Mouse (Mus musculus) urinary bladder, postnatal 14 days (tissue): ENCODE measurements around the gene Carhsp1.

ENCODE experiments used
- DNase-seq: peaks from one replicate; pipeline ENCODE4 v3.0.0; 2021; ENCODE audit warnings: low spot score

Gene Carhsp1

GRCm38 (mm10) chr16:8671551-8672349 is at the start of gene Carhsp1:
TSS of gene Carhsp1 (minus strand) at chr16:8672155.
- DNase-seq: peak; percentile 96

DNA sequence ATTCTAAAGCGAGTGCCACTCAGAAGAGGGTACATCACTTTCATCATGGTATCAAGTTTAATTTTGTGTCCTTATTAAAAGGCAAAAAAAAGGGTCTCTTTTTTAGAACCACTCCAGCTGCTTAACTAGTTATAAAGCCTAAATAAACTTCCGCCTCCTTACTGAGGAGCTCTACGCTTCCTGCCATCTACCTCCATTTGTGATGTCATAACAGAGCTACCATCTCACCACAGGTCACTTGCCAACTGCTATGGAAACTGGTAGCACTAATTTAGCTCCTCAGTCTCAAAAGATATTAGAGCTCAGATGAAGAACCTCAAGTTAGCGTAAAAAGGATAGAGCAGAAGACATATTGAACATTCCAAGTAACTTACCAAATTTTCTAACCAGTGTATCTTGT is 48.5 kb upstream of the Carhsp1 start:
- no peak for DNase-seq

DNA sequence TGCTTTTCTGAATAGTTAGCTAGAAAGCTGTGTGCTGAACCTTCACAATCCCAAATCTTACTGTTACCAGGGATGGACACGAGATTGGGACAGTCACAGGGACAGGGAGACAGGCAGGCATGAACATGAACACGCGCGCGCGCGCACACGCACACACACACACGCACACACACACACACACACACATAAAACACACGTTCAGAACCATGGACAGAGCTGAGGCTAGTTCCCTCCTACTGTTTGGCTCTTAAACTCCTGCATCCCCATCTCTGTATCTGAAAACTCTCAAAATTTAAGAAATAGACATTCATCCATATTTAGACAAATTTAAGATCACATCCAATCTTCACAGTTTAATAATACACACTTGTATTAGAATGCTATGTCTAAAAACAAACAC is 45.8 kb upstream of the Carhsp1 start:
- DNase-seq: no peak

- DNase-seq: no peak
Observed at GRCm38 (mm10) chr16:8716300-8716699, 44.3 kb upstream of the Carhsp1 start.

DNA sequence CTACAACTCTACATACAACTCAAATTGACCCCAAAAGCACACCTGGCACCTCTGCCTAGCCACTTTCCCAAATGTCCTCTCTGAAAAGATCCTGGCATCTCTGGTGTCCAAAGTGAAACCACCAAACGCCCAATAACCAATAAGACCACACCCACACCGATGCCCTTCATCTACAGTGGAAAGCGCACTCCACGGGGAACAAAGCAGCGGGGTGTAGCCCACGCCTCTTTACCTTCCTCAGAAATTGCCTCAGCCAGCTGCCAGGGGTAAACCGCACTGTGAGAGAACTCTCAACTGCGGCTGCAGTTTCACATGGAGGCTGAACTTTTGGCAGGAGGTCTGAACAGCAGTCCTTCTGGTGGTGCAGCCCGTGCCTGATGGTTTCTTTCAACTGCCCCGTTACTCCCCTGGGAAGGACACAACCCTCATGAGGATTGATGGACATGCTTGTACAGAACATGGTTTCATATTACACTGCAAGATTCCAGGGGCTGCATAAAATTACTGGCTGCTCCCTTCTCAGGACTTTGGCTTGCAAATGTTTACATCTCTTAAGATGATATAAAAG is 43.6 kb upstream of the Carhsp1 start:
- DNase-seq: no peak

GRCm38 (mm10) chr16:8714851-8715250 is 42.9 kb upstream of the Carhsp1 start:
- DNase-seq: no peak

DNA sequence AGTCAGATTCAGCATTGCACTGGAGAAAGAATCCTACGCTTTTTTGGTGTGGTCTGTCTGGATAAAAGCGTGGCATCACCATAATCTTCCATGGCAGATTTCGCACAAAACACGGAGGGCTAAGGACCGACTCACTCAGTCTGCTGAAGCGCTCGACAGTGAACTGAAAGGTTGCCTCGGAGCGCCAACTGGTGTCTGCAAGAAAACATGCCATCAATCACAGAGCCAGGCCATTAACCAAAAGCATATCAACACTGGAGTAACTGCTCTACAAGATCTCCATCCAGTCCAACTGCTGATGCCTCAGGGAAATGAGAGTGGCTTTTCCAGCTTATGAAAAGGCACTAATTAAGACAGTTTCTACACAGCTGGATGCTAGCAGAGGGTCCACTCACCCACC is 40.0 kb upstream of the Carhsp1 start:
- DNase-seq: no peak

GRCm38 (mm10) chr16:8700586-8700985 is 28.6 kb upstream of the Carhsp1 start:
- DNase-seq: peak; percentile 39

DNA sequence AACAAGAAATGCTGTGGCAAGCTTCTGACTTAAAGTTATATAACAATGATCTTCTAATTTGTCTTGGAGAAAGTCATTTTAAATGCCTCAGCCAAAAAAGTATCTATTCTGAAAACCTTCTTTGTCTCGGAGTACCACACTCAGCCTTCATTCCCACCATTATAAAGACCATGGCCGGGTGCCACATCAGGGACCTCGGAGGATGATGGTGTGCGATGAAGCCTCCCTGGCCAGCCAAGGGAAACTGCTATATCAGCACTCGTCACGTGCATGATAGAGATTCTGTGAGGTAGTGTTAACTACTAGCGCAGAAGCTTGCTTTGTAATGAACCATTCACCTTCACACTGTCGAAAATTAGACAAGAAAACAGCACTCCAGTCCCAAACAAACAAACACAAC is 27.6 kb upstream of the Carhsp1 start:
- DNase-seq: no peak

DNA sequence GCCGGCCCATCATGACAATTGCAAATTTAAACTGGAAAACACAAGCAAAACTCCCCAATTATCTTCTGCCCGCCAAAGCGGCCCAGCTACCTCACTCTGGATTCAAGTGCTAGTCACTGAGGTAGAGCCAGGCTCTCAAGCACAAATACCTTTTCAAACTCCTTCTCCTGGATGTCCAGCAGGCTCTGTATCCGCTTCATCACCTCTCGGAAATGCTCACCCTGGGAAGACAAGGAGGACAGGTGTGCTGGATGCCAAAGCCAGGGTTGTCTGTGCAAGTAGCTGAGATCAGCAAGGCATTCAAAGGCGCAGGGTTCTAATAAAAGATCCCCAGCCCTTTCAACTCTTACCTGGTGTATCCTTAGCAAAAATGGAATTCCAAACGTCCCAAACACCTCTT is 19.3 kb upstream of the Carhsp1 start:
- DNase-seq: no peak

DNA sequence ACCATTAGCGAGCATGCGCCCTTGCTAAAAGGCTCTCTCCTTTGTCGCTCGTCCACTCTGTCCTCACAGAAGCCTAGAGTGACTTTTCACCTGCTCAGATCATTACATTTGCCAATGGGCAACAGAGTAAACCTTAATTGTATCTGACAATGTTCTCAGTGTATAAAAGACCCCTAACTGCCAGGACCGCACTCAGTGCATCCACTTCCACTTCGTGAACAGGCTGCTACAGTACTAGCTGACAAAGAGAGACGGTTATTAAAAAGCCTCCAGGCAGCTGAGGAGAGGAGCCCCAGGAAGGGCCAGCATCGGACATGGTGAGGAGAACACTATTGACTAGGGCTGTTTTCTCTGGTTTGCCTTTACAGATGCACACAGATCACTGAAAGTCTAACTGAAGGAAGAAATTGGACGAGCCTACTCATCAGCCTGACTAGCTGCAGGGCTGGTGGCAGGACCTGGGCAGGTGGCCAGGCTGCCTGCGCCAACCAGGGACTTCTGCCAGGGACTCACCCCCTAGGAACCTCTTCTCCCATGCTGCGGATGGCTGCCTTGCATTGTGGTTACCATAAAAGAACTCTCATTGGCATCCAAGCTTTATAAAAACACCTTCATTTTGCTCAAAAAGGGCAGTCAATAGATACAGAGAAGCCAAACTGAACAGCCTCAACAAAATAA is 18.2 kb upstream of the Carhsp1 start:
- peak; percentile 36 for DNase-seq

DNA sequence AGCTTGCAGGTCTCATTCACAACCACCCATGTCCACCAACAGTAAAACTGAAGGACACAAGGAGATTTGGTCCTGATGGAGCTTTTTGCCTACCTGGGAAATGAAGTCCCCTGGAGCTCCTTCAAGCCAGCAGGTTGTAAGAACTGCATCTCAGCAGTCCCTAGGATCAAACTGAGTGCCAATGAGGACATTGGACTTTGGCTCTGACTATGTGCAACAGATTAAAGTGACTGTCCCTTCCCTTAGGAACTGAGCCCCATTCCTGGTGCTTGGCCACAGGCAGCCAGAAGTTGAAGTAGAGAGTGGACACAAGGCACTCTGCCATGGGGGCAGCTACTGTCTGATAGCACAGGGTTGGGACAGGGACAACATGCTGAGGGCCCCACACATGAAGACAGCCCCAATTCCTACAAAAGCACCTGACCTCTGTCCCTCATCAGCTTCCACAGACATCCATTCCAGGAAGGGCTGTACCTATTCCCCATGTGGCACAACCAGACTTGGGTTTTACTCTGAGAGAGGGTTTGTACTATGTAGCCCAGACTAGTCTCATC is 15.7 kb upstream of the Carhsp1 start:
- DNase-seq: no peak

DNA sequence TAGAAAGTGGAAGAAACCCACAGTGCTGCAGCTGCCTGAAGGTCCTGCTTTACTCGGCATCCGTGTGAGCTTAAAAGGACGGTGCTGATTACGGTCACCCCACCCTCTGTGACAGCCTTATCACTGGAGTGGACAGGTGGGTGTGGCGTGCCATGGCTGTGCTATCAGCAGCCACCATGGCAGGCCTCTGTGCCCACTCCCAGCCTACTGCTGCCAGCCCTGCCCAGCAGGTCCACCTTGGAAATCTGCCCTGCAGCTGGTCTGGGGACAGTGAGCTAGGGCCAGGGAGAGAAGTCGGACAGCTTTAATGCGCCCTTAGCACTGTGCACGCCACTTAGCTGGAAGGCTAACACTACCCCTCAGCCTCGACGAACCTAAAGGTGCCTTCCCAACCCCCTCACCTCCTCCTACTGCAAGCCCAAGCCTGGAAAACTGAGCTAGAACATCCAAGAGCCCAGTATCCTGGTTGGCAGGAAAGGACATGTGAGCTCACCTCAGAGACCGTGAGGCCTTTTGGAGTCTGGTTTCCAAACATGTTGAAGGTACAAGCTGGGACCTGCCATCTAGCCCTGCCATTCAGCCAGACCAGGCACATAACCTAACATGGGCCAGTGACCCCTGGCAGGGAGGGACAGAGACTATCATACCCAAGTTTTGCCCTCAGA is 15.0 kb upstream of the Carhsp1 start:
- DNase-seq: no peak

GRCm38 (mm10) chr16:8686121-8686870 is 14.3 kb upstream of the Carhsp1 start:
- peak; percentile 76 for DNase-seq

DNA sequence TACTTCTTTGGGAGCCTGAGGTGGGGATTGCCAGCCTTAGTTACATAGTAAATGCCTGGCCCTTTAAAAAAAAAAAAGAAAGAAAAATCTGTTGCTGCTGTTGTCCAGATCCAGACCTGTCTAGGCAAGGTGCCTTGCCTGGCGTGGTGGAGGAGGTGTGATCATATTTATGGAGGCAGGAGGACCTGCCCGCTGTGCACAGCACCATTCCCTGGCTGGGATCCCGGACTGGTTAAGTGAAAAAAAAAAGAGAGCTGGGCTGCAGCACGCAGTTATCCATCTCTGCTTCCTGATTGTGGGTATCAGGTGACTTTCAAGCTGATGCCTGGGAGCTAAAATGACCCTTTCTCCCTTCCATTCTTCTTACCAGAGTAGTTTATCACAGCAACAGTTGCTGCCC is 13.1 kb upstream of the Carhsp1 start:
- DNase-seq: peak; percentile 45

DNA sequence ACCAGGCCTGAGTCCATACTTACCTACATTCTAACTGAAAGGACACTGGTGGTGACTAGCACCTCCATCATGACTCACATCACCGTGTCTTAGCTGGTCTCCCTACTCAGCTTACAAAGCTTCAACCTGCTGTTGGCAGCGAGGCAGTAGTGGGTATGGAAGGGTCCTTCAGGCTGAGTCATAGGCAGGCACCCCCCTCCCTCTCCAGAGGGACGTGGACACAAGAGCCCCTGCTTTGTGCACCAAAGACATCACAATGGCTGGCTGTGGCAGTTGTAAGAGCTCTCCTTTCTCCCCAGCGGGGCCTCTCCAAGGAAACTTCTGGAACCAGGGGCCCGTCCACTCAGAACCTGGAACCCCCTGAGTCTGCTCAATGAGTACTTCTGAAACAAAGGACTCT is 8.5 kb upstream of the Carhsp1 start, which contains the start of gene Gm5767:
Gene Gm5767 (plus strand): TSS at position 301 of the 400 bp plus-strand sequence.
- DNase-seq: no peak

GRCm38 (mm10) chr16:8679780-8680179 is 7.8 kb upstream of the Carhsp1 start:
- DNase-seq: no peak

DNA sequence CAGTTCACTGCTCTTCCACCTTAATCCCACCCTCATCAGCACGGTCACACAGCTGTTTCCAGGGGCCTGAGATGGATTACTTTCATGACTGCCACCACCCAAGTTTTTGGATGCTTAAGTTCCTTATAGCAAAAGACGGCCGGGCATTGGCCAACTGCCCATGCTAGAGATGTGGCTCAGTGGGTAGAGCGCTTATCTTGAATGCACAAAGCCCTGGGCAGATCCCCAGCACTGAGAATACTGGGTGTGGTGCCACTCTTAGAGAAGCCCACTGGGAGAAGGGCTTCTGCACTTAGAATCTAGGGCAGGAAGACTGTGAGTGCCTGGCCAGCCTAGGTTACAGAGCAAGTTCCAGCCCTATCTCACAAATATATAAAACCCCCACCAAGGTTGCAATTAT is 6.7 kb upstream of the Carhsp1 start:
- DNase-seq: no peak

- no peak for DNase-seq
Observed at GRCm38 (mm10) chr16:8678035-8678434, 6.1 kb upstream of the Carhsp1 start.

DNA sequence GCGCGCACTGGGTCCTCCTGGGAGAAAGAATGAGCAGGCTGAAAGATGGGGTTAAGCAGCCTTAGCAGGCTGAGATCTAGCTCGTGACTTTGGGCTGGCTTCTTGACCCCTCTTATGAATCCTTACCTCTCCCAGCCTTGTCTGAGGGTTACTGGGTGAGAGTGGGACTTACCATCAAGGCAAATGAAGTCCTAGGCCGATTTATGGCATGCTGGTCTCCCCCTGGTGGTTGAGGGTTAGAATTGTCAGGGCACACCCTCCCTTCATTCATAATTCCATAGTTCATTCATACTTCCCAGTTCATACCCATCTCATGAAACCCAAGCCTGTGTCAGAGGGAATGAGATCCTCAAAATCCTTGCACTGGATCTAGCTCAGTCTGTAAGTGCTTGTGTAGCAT is 4.8 kb upstream of the Carhsp1 start:
- DNase-seq: peak; percentile 50

- DNase-seq: no peak
Observed at GRCm38 (mm10) chr16:8676228-8676627, 4.3 kb upstream of the Carhsp1 start.

DNA sequence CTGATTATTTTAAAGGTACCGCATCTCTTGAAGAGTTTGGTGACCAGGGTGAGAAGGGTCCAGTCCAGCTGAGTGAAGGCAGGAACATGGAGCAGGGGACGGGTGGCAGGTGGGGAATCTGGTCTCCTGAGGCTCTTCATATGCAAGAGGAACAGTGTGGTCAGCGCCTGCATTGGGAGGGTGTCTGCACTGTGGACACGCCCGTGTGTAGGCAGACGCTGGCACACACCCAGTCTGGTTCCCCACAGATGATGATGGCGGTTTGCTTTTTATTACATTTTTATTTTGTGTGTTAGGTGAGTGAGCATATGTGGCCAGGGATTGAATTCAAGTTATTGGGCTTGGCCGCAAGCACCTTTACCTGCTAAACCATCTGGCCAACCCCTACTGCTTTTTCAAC is 3.6 kb upstream of the Carhsp1 start:
- DNase-seq: no peak
